25 mouse cellular contexts compared by ENCODE assay signal in the genomic region with DNA sequence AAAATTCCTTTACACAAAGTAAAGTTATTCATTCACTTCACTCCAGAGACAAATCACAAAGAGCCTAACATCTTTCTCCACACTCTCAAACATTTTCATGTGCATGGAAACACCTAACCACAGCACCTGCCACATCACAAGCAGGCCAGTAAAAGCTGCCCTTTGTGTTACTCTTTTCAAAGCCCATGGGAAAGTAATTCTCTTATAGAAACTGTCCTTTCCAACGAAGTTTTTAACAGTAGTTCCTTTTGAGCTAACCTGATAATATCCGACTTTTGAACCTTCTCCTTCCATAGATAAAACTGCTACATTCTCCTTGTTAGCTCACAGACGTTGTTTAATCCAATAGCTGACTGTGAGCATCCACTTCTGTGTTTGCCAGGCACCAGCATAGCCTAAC. TPM values are rescaled to one million over a fixed set of nuclear protein-coding genes. Genes with fewer than 3 reads are reported as not detected.
DNase-seq lines count a peak whose midpoint lies in the region; ATAC-seq and TF ChIP-seq lines count a peak whose summit lies in the region.
"Had no signal": no experiment of that assay in that cellular context is flagged by ENCODE, and none has a peak within 500 bp of the region (broad histone marks: within the 10 kb centered on the region; RNA-seq: fewer than 3 reads in every experiment).

No protein-coding gene starts in this region.

- dilution Hi-C loops in CH12.LX (cut with MboI; ENCODE audit: extremely low pct_ligation_motif_present, extremely low pct_unique_long_range_greater_than_20kb, low sequenced_read_pairs), result no loop called here

- H3K79me2 ChIP-seq in CH12.LX (replicated peaks; ENCODE audit: control insufficient read depth, extremely low read depth, insufficient read depth, poor library complexity, severe bottlenecking), result no peaks in the 10 kb centered on the region

- H3K4me1 ChIP-seq in heart, embryonic 15.5 days (replicated peaks), result no peaks in the 10 kb centered on the region
- H3K4me1 ChIP-seq in CH12.LX (ENCODE audit: control insufficient read depth in 1 of 2, insufficient read depth in 2 of 2), result peaks cover 9 to 28% of the 10 kb centered on the region in 2 experiments; a peak in 3 of 4 replicates
- no peaks in the 10 kb centered on the region for H3K4me1 ChIP-seq in kidney, embryonic 15.5 days
- H3K4me1 ChIP-seq: embryonic facial prominence, embryonic 12.5 days; hindbrain, embryonic 10.5 days; lung, embryonic 15.5 days; midbrain, embryonic 13.5 days; neural tube, embryonic 12.5 days had no signal

- in situ Hi-C loops in CH12.LX (cut with MboI; ENCODE audit: low pct_ligation_motif_present, low pct_unique_long_range_greater_than_20kb, low sequenced_read_pairs), result no loop called here

- TF ChIP-seq POLR2A in CH12.LX (IDR thresholded peaks at IDR 0.05; ENCODE audit: low read depth, low read length), result no peak

- no peaks in the 10 kb centered on the region for H3K36me3 ChIP-seq in heart, embryonic 15.5 days
- no peaks in the 10 kb centered on the region for H3K36me3 ChIP-seq in CH12.LX (replicated peaks in 1 of 2; ENCODE audit: control insufficient read depth in 1 of 2, insufficient read depth in 1 of 2, low read length in 1 of 2)
- peaks cover 3% of the 10 kb centered on the region; the same call in 1 of the 2 replicates for H3K36me3 ChIP-seq in kidney, embryonic 15.5 days
- H3K36me3 ChIP-seq: embryonic facial prominence, embryonic 12.5 days; hindbrain, embryonic 10.5 days; lung, embryonic 15.5 days; midbrain, embryonic 13.5 days; neural tube, embryonic 12.5 days had no signal

- intact Hi-C loops in heart, postnatal 25 days (cut with DNase I), result no loop called here
- intact Hi-C loops in left cerebral cortex, postnatal 10 days (cut with DNase I), result no loop called here

- TF ChIP-seq EP300 in CH12.LX (IDR thresholded peaks at IDR 0.05; ENCODE audit: low read length), result peak; percentile 72; the same call in 1 of the 2 replicates

- H3K4me2 ChIP-seq in heart, embryonic 15.5 days, result no peak overlapping the region
- no peak overlapping the region for H3K4me2 ChIP-seq in CH12.LX (ENCODE audit: insufficient read depth, low read depth, poor library complexity, severe bottlenecking)
- no peak overlapping the region for H3K4me2 ChIP-seq in kidney, embryonic 15.5 days
- H3K4me2 ChIP-seq: embryonic facial prominence, embryonic 12.5 days; lung, embryonic 15.5 days; midbrain, embryonic 13.5 days; neural tube, embryonic 12.5 days had no signal

- no peaks in the 10 kb centered on the region for H3K9me3 ChIP-seq in heart, embryonic 15.5 days (replicated peaks)
- H3K9me3 ChIP-seq in CH12.LX (replicated peaks; ENCODE audit: low read length), result no peaks in the 10 kb centered on the region
- no peaks in the 10 kb centered on the region for H3K9me3 ChIP-seq in kidney, embryonic 15.5 days (replicated peaks)
- H3K9me3 ChIP-seq: embryonic facial prominence, embryonic 12.5 days; hindbrain, embryonic 10.5 days; lung, embryonic 15.5 days; megakaryocyte, embryonic 14.5 days; midbrain, embryonic 13.5 days; neural tube, embryonic 12.5 days had no signal

- H3K27me3 ChIP-seq in heart, embryonic 15.5 days, result no peaks in the 10 kb centered on the region
- no peaks in the 10 kb centered on the region for H3K27me3 ChIP-seq in CH12.LX (replicated peaks)
- no peaks in the 10 kb centered on the region for H3K27me3 ChIP-seq in kidney, embryonic 15.5 days
- H3K27me3 ChIP-seq: embryonic facial prominence, embryonic 12.5 days; lung, embryonic 15.5 days; megakaryocyte, embryonic 14.5 days; midbrain, embryonic 13.5 days; neural tube, embryonic 12.5 days; Patski had no signal

- H3K27ac ChIP-seq in heart, embryonic 15.5 days, result peak overlapping the region; percentile 27; the same call in 1 of the 2 replicates
- no peak overlapping the region for H3K27ac ChIP-seq in CH12.LX (ENCODE audit: insufficient read depth, low read depth)
- H3K27ac ChIP-seq in kidney, embryonic 15.5 days, result no peak overlapping the region
- H3K27ac ChIP-seq: embryonic facial prominence, embryonic 12.5 days; hindbrain, embryonic 10.5 days; liver, embryonic 14.5 days; lung, embryonic 15.5 days; midbrain, embryonic 13.5 days; neural tube, embryonic 12.5 days had no signal

- DNase-seq in heart, postnatal 25 days (ENCODE audit: low spot score), result no peak
- DNase-seq in CH12.LX (ENCODE audit: extremely low read depth), result peak; percentile 8
- peak; percentile 74 for DNase-seq in naive thymus-derived CD4-positive, alpha-beta T cell, adult 2 months (ENCODE audit: low read depth)
- DNase-seq in thymus, postnatal 25 days, result peak; percentile 71
- DNase-seq in left cerebral cortex, postnatal 10 days (ENCODE audit: extremely low spot score in 1 of 2, low spot score in 2 of 2), result no peak
- no peak for DNase-seq in cerebellum, adult 8-10 months
- DNase-seq: adrenal gland, adult 2 months; cerebellum, adult 11-12 months; cerebellum, postnatal 25 days; forebrain, postnatal 0 days; gastrocnemius, postnatal 36 days; kidney, adult 2 months; kidney, postnatal 25 days; right cerebral cortex, postnatal 14 days had no signal

- H3K4me3 ChIP-seq in heart, embryonic 15.5 days, result no peak overlapping the region
- no peak overlapping the region for H3K4me3 ChIP-seq in CH12.LX (replicated peaks in 1 of 3; ENCODE audit: low read depth in 2 of 3, low read length in 2 of 3, poor library complexity in 1 of 3)
- no peak overlapping the region for H3K4me3 ChIP-seq in kidney, embryonic 15.5 days (replicated peaks)
- H3K4me3 ChIP-seq: embryonic facial prominence, embryonic 12.5 days; hindbrain, embryonic 10.5 days; lung, embryonic 15.5 days; midbrain, embryonic 13.5 days; neural tube, embryonic 12.5 days had no signal

- no peak overlapping the region for H3K9ac ChIP-seq in heart, embryonic 15.5 days
- no peak overlapping the region for H3K9ac ChIP-seq in CH12.LX (ENCODE audit: insufficient read depth, low read depth)
- H3K9ac ChIP-seq in kidney, embryonic 15.5 days, result no peak overlapping the region
- H3K9ac ChIP-seq: embryonic facial prominence, embryonic 12.5 days; forebrain, postnatal 0 days; liver, embryonic 14.5 days; lung, embryonic 15.5 days; midbrain, embryonic 13.5 days; neural tube, embryonic 12.5 days had no signal

- WGBS in heart, embryonic 15.5 days, result 48% methylated on average over 3 of the region's 3 CpGs
- WGBS in kidney, embryonic 15.5 days, result 71% methylated on average over 3 of the region's 3 CpGs

- no peak for ATAC-seq in heart, embryonic 15.5 days (replicated peaks; ENCODE audit: insufficient number of reproducible peaks, insufficient read depth, low FRiP score, low read depth)
- ATAC-seq in kidney, embryonic 15.5 days (replicated peaks; ENCODE audit: low FRiP score), result no peak
- ATAC-seq: forebrain, postnatal 0 days; hindbrain, embryonic 16.5 days; midbrain, embryonic 13.5 days; Patski had no signal

- no peak for TF ChIP-seq CTCF in CH12.LX (conservative IDR thresholded peaks at IDR 0.05 in 1 of 2, IDR thresholded peaks at IDR 0.05 in 1 of 2; ENCODE audit: low read depth in 2 of 2, low read length in 2 of 2)

- no peak for TF ChIP-seq RAD21 in CH12.LX (IDR thresholded peaks at IDR 0.05; ENCODE audit: low read depth, low read length)

TF ChIP-seq in CH12.LX, 34 proteins besides CTCF, POLR2A, EP300 and RAD21:
- TF ChIP-seq GABPA (IDR thresholded peaks at IDR 0.05; ENCODE audit: insufficient replicate concordance, low read depth, low read length) (no peak), PAX5 (IDR thresholded peaks at IDR 0.05; ENCODE audit: low read length) (no peak), IRF4 (IDR thresholded peaks at IDR 0.05; ENCODE audit: low read depth, low read length) (0 out of 2 replicates have a peak, but pooled peaks have one; percentile 42), BHLHE40 (IDR thresholded peaks at IDR 0.05; ENCODE audit: low read depth, low read length) (peak; percentile 48), TCF12 (IDR thresholded peaks at IDR 0.05; ENCODE audit: low read depth, low read length) (0 out of 2 replicates have a peak, but pooled peaks have one; percentile 29)

RNA-seq across cellular contexts. Expression of a gene that starts 21.7 kb away (rescaled TPM):
- polyA plus RNA-seq in heart, embryonic 15.5 days (2015; fragmentation: Nextera tagmentation; extraction: Ambion mirVana), result 12.8 and 19.5 TPM in 2 replicates
- total RNA-seq in heart, postnatal 25 days (2021), result 1 to 10 TPM; 4.6 to 6.8 TPM
- total RNA-seq in CH12.LX (2012; rRNA removed), result 2.4 and 3.6 TPM in 2 replicates
- 0.04 and 0.08 TPM in 2 replicates for total RNA-seq in CH12.LX (2014; rRNA removed)
- 0.29 and 0.61 TPM in 2 replicates for polyA plus RNA-seq in CH12.LX (2012; ENCODE audit: insufficient read length, low read depth)
- 1 to 10 TPM; 2.9 to 5.5 TPM for total RNA-seq in left cerebral cortex, postnatal 10 days (2021)
- polyA plus RNA-seq in kidney, embryonic 15.5 days (2015; fragmentation: Nextera tagmentation; extraction: Ambion mirVana), result 76.8 and 82.9 TPM in 2 replicates

Comparison
In these comparisons a context has a peak if more than half of its experiments do, and no peak if none do; other contexts are left out.
1. DNase-seq: peak in CH12.LX (single experiment), naive thymus-derived CD4-positive, alpha-beta T cell, adult 2 months (single experiment) and thymus, postnatal 25 days (single experiment); none in heart, postnatal 25 days (single experiment), left cerebral cortex, postnatal 10 days (0 of 2) and cerebellum, adult 8-10 months (single experiment).